ENCODE assay signal across 19 mouse cellular contexts in the genomic region with DNA sequence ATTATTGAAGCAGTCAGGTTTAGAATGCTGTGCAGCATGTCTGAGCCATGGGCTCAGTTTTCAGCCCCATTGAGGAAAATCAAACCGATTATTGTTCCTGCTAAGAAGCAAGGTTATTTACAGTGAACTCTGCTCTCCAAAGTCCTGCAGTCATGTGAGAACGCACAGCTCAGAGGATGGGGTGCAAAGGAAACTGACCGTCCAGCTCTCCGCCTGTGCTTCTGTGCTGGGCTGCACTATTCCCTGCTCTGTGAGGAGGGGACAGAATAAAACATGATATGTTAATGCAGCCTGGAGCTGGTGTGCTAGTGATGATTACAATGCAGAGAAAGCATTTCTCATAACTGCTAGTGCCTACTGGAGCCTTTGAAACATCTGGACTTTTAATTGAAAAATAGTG.
DNase-seq lines count a peak whose midpoint lies in the region; ATAC-seq and TF ChIP-seq lines count a peak whose summit lies in the region.
"Had no signal": no experiment of that assay in that cellular context is flagged by ENCODE, and none has a peak within 500 bp of the region (broad histone marks: within the 10 kb centered on the region; RNA-seq: fewer than 3 reads in every experiment).

No protein-coding gene starts in this region.

- H3K27ac ChIP-seq in forebrain, embryonic 12.5 days = peak overlapping the region; percentile 14; the same call in 1 of the 2 replicates
- no peak overlapping the region for H3K27ac ChIP-seq in forebrain, embryonic 10.5 days
- peak overlapping the region; percentile 67 for H3K27ac ChIP-seq in neural tube, embryonic 11.5 days (ENCODE audit: low read depth, low read length)
- peak overlapping the region; percentile 77 for H3K27ac ChIP-seq in midbrain, embryonic 14.5 days (replicated peaks; ENCODE audit: low read depth, low read length)
- H3K27ac ChIP-seq in cerebellum, adult 2 months (ENCODE audit: insufficient read depth, low read length) = no peak overlapping the region
- H3K27ac ChIP-seq: macrophage had no signal

- no peak overlapping the region for H3K9ac ChIP-seq in forebrain, embryonic 12.5 days
- no peak overlapping the region for H3K9ac ChIP-seq in neural tube, embryonic 11.5 days (ENCODE audit: low read length)
- no peak overlapping the region for H3K9ac ChIP-seq in midbrain, embryonic 14.5 days (replicated peaks; ENCODE audit: low read length)
- H3K9ac ChIP-seq: heart, embryonic 12.5 days; lung, embryonic 14.5 days had no signal

- peaks cover 11% of the 10 kb centered on the region for H3K4me1 ChIP-seq in forebrain, embryonic 12.5 days
- H3K4me1 ChIP-seq in forebrain, embryonic 10.5 days = peaks cover 28% of the 10 kb centered on the region
- no peaks in the 10 kb centered on the region; the same call in 1 of the 2 replicates for H3K4me1 ChIP-seq in neural tube, embryonic 11.5 days (ENCODE audit: control insufficient read depth, insufficient read depth, low read length)
- peaks cover 30% of the 10 kb centered on the region for H3K4me1 ChIP-seq in midbrain, embryonic 14.5 days (ENCODE audit: control insufficient read depth, insufficient read depth, low read length)
- H3K4me1 ChIP-seq in cerebellum, adult 2 months (ENCODE audit: control insufficient read depth, insufficient read depth, low read length) = peaks cover 21% of the 10 kb centered on the region

- DNase-seq in forebrain, embryonic 10.5 days (ENCODE audit: extremely low spot score, low spot score) = no peak
- no peak for DNase-seq in neural tube, embryonic 11.5 days (ENCODE audit: low spot score)
- no peak for DNase-seq in neural tube, embryonic 10.5 days (ENCODE audit: extremely low spot score, low spot score)
- peak; percentile 57 for DNase-seq in midbrain, embryonic 14.5 days
- DNase-seq in heart, adult 8-10 months (ENCODE audit: low spot score) = no peak
- DNase-seq in spleen, postnatal 14 days (ENCODE audit: low spot score in 2 of 2) = no peak
- DNase-seq in cerebellum, adult 2 months = no peak
- DNase-seq: adrenal gland, postnatal 25 days; cerebellum, adult 9-11 months; embryo, embryonic 11 days; gastrocnemius, postnatal 25 days; layer of hippocampus, adult 9-11 months; liver; lung, embryonic 14.5 days; thymus, postnatal 14 days had no signal

- no peaks in the 10 kb centered on the region for H3K27me3 ChIP-seq in forebrain, embryonic 12.5 days
- H3K27me3 ChIP-seq in forebrain, embryonic 10.5 days (ENCODE audit: poor library complexity, severe bottlenecking) = no peaks in the 10 kb centered on the region; the same call in 1 of the 2 replicates
- H3K27me3 ChIP-seq in neural tube, embryonic 11.5 days (ENCODE audit: control insufficient read depth, insufficient read depth, low read length) = no peaks in the 10 kb centered on the region
- no peaks in the 10 kb centered on the region for H3K27me3 ChIP-seq in midbrain, embryonic 14.5 days (ENCODE audit: control insufficient read depth, insufficient read depth, low read length)
- no peaks in the 10 kb centered on the region for H3K27me3 ChIP-seq in cerebellum, adult 2 months (ENCODE audit: control insufficient read depth, insufficient read depth, low read length)
- H3K27me3 ChIP-seq: CH12.LX; heart, embryonic 12.5 days had no signal

- no peaks in the 10 kb centered on the region for H3K36me3 ChIP-seq in forebrain, embryonic 12.5 days (replicated peaks)
- no peaks in the 10 kb centered on the region for H3K36me3 ChIP-seq in forebrain, embryonic 10.5 days (replicated peaks)
- no peaks in the 10 kb centered on the region for H3K36me3 ChIP-seq in neural tube, embryonic 11.5 days (ENCODE audit: control insufficient read depth, insufficient read depth, low read length)
- no peaks in the 10 kb centered on the region for H3K36me3 ChIP-seq in midbrain, embryonic 14.5 days (ENCODE audit: control insufficient read depth, insufficient read depth, low read length)
- H3K36me3 ChIP-seq: heart, embryonic 12.5 days had no signal

- no peak overlapping the region for H3K4me3 ChIP-seq in forebrain, embryonic 12.5 days (replicated peaks)
- H3K4me3 ChIP-seq in forebrain, embryonic 10.5 days = no peak overlapping the region
- H3K4me3 ChIP-seq in neural tube, embryonic 11.5 days (ENCODE audit: low read depth, low read length) = no peak overlapping the region
- H3K4me3 ChIP-seq in midbrain, embryonic 14.5 days (replicated peaks; ENCODE audit: low read depth, low read length) = no peak overlapping the region
- H3K4me3 ChIP-seq in cerebellum, adult 2 months (replicated peaks; ENCODE audit: insufficient read depth, low read depth, low read length) = no peak overlapping the region
- H3K4me3 ChIP-seq: heart, embryonic 12.5 days had no signal

- WGBS in forebrain, embryonic 12.5 days = 26% methylated on average over 4 of the region's 4 CpGs
- WGBS in forebrain, embryonic 10.5 days = 62% methylated on average over 4 of the region's 4 CpGs
- WGBS in neural tube, embryonic 11.5 days = 60% methylated on average over 4 of the region's 4 CpGs
- WGBS in midbrain, embryonic 14.5 days = 26% methylated on average over 4 of the region's 4 CpGs
- WGBS in cerebellum, adult 2 months = 86% methylated on average over 4 of the region's 4 CpGs

- TF ChIP-seq CTCF in cerebellum, adult 2 months (IDR thresholded peaks at IDR 0.05; ENCODE audit: borderline replicate concordance, insufficient read depth, low read depth, low read length) = no peak

- peak; percentile 49; the same call in 1 of the 2 replicates for ATAC-seq in forebrain, embryonic 12.5 days (ENCODE audit: low FRiP score)
- no peak for ATAC-seq in neural tube, embryonic 11.5 days (ENCODE audit: insufficient read depth, low FRiP score, low TSS enrichment)
- no peak for ATAC-seq in midbrain, embryonic 14.5 days (ENCODE audit: low FRiP score, low TSS enrichment)

- no peak overlapping the region for H3K4me2 ChIP-seq in forebrain, embryonic 12.5 days
- H3K4me2 ChIP-seq in neural tube, embryonic 11.5 days (ENCODE audit: low read depth) = no peak overlapping the region
- H3K4me2 ChIP-seq in midbrain, embryonic 14.5 days (ENCODE audit: low read length) = peak overlapping the region; percentile 20; the same call in 1 of the 2 replicates
- H3K4me2 ChIP-seq: heart, embryonic 12.5 days; lung, embryonic 14.5 days had no signal

- no peaks in the 10 kb centered on the region for H3K9me3 ChIP-seq in forebrain, embryonic 12.5 days
- H3K9me3 ChIP-seq in forebrain, embryonic 10.5 days = no peaks in the 10 kb centered on the region
- no peaks in the 10 kb centered on the region for H3K9me3 ChIP-seq in neural tube, embryonic 11.5 days (ENCODE audit: control insufficient read depth, low read length)
- H3K9me3 ChIP-seq in midbrain, embryonic 14.5 days (ENCODE audit: control insufficient read depth, low read length) = no peaks in the 10 kb centered on the region
- H3K9me3 ChIP-seq: heart, embryonic 12.5 days had no signal

- no peak for TF ChIP-seq POLR2A in cerebellum, adult 2 months (IDR thresholded peaks at IDR 0.05; ENCODE audit: borderline replicate concordance, insufficient read depth, low read length)

Comparison
In these comparisons a context has a peak if more than half of its experiments do, and no peak if none do; other contexts are left out.
1. H3K27ac ChIP-seq: peak in forebrain, embryonic 12.5 days (single experiment), neural tube, embryonic 11.5 days (single experiment) and midbrain, embryonic 14.5 days (single experiment); none in forebrain, embryonic 10.5 days (single experiment) and cerebellum, adult 2 months (single experiment).